Mouse (Mus musculus): Measurements from ENCODE around the gene Bmpr1b.

The Bmpr1b gene

GRCm38 (mm10) chr3:142034160-142034559, 135.1 kb downstream of the Bmpr1b start:
- DNase-seq (ENCODE audit: low read depth) = no peak

- no peak for DNase-seq (ENCODE audit: low read depth)
Measured at GRCm38 (mm10) chr3:142019716-142020115, 149.5 kb downstream of the Bmpr1b start.

- no peak for DNase-seq (ENCODE audit: low read depth)
Measured at GRCm38 (mm10) chr3:141984548-141984947, 184.7 kb downstream of the Bmpr1b start.

- DNase-seq (ENCODE audit: low read depth) = no peak
Measured at GRCm38 (mm10) chr3:141981613-141982432, 187.4 kb downstream of the Bmpr1b start.

- DNase-seq (ENCODE audit: low read depth) = no peak
Measured at GRCm38 (mm10) chr3:141966244-141966643, 203.0 kb downstream of the Bmpr1b start.

- DNase-seq (ENCODE audit: low read depth) = no peak
Measured at GRCm38 (mm10) chr3:141952931-141953330, 216.3 kb downstream of the Bmpr1b start.

- no peak for DNase-seq (ENCODE audit: low read depth)
Measured at GRCm38 (mm10) chr3:141950642-141951041, 218.6 kb downstream of the Bmpr1b start.

- DNase-seq (ENCODE audit: low read depth) = no peak
Measured at GRCm38 (mm10) chr3:141948506-141948905, 220.7 kb downstream of the Bmpr1b start.

- no peak for DNase-seq (ENCODE audit: low read depth)
Measured at GRCm38 (mm10) chr3:141948096-141948495, 221.1 kb downstream of the Bmpr1b start.

GRCm38 (mm10) chr3:141946846-141947245, 222.4 kb downstream of the Bmpr1b start:
- DNase-seq (ENCODE audit: low read depth) = no peak

- no peak for DNase-seq (ENCODE audit: low read depth)
Measured at GRCm38 (mm10) chr3:141943317-141943742, 225.9 kb downstream of the Bmpr1b start.

- no peak for DNase-seq (ENCODE audit: low read depth)
Measured at GRCm38 (mm10) chr3:141940207-141940606, 229.0 kb downstream of the Bmpr1b start.

- DNase-seq (ENCODE audit: low read depth) = no peak
Measured at GRCm38 (mm10) chr3:141936594-141937272, 232.5 kb downstream of the Bmpr1b start.

- no peak for DNase-seq (ENCODE audit: low read depth)
Measured at GRCm38 (mm10) chr3:141932956-141933355, 236.3 kb downstream of the Bmpr1b start.

- DNase-seq (ENCODE audit: low read depth) = no peak
Measured at GRCm38 (mm10) chr3:141931372-141932092, 237.7 kb downstream of the Bmpr1b start.

GRCm38 (mm10) chr3:141923442-141923841, 245.8 kb downstream of the Bmpr1b start:
- no peak for DNase-seq (ENCODE audit: low read depth)

GRCm38 (mm10) chr3:141921161-141921560, 248.1 kb downstream of the Bmpr1b start:
- no peak for DNase-seq (ENCODE audit: low read depth)

GRCm38 (mm10) chr3:141919661-141920060, 249.6 kb downstream of the Bmpr1b start:
- no peak for DNase-seq (ENCODE audit: low read depth)

GRCm38 (mm10) chr3:141917166-141917565, 252.1 kb downstream of the Bmpr1b start:
- DNase-seq (ENCODE audit: low read depth) = no peak

- DNase-seq (ENCODE audit: low read depth) = no peak
Measured at GRCm38 (mm10) chr3:141915995-141916394, 253.2 kb downstream of the Bmpr1b start.

- DNase-seq (ENCODE audit: low read depth) = no peak
Measured at GRCm38 (mm10) chr3:141914588-141914987, 254.6 kb downstream of the Bmpr1b start.

- no peak for DNase-seq (ENCODE audit: low read depth)
Measured at GRCm38 (mm10) chr3:141909136-141909535, 260.1 kb downstream of the Bmpr1b start.
